In the genomic region with DNA sequence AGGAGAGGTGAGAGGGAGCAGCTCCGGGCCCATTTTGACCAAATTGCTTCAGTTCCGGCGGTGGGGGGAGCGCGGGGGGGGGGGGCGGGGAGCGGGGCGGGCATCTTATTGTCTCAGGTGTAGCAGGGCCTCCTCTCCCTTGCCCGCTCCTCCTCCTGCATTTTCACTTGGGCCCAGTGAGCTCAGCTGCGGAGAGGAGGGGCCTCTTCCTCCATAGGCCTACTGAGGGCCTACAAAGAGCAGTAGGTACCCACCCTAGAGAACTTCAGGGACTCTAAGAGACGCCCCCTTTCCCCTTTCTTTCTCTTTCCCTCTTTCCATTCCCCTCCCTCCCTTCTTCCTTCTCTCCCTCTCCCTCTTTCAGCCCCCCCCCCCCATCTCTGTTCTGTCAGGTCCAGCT, we compare ENCODE assay signal across 25 mouse cellular contexts. TPM values are rescaled to one million over a fixed set of nuclear protein-coding genes. Genes with fewer than 3 reads are reported as not detected.
DNase-seq lines count a peak whose midpoint lies in the region; ATAC-seq lines count a peak whose summit lies in the region.
"Had no signal": no experiment of that assay in that cellular context is flagged by ENCODE, and none has a peak within 500 bp of the region (broad histone marks: within the 10 kb centered on the region; RNA-seq: fewer than 3 reads in every experiment).

No protein-coding gene starts in this region.

- 13% methylated on average over 2 of the region's 11 CpGs for WGBS in hindbrain, embryonic 12.5 days
- WGBS in hindbrain, embryonic 16.5 days: 1% methylated on average over 7 of the region's 11 CpGs
- 7% methylated on average over 10 of the region's 11 CpGs for WGBS in embryonic facial prominence, embryonic 13.5 days

- H3K4me2 ChIP-seq in hindbrain, embryonic 12.5 days (replicated peaks): no peak overlapping the region
- H3K4me2 ChIP-seq in hindbrain, embryonic 16.5 days (ENCODE audit: low read length): no peak overlapping the region
- peak overlapping the region; percentile 22; the same call in 1 of the 2 replicates for H3K4me2 ChIP-seq in embryonic facial prominence, embryonic 13.5 days
- H3K4me2 ChIP-seq: forebrain, embryonic 15.5 days; heart, embryonic 15.5 days; liver, embryonic 13.5 days; lung, embryonic 14.5 days; midbrain, embryonic 12.5 days had no signal

- DNase-seq in embryo, embryonic 9.5 days (ENCODE audit: extremely low spot score): peak; percentile 15
- DNase-seq in embryo, embryonic 10 days (ENCODE audit: low spot score): no peak
- peak; percentile 11 for DNase-seq in ES-CJ7 (ENCODE audit: low read depth, low spot score)
- no peak for DNase-seq in cerebellum, adult 11 months
- no peak for DNase-seq in natural killer cell, adult 2 months (ENCODE audit: low spot score in 2 of 2)
- DNase-seq: adrenal gland, postnatal 36 days; cerebellum, adult 18-20 months; kidney, adult 8-10 months; kidney, postnatal 25 days; liver, embryonic 13.5 days; lung, embryonic 14.5 days; lung, postnatal 36 days; retina, postnatal 1 day had no signal

- H3K4me3 ChIP-seq in hindbrain, embryonic 12.5 days: no peak overlapping the region
- H3K4me3 ChIP-seq in hindbrain, embryonic 16.5 days (ENCODE audit: low read length): no peak overlapping the region
- H3K4me3 ChIP-seq in embryonic facial prominence, embryonic 13.5 days: no peak overlapping the region
- H3K4me3 ChIP-seq: forebrain, embryonic 15.5 days; heart, embryonic 15.5 days; liver, embryonic 13.5 days; midbrain, embryonic 12.5 days had no signal

- no peak overlapping the region for H3K9ac ChIP-seq in hindbrain, embryonic 12.5 days
- no peak overlapping the region for H3K9ac ChIP-seq in hindbrain, embryonic 16.5 days (ENCODE audit: low read depth, low read length)
- no peak overlapping the region for H3K9ac ChIP-seq in embryonic facial prominence, embryonic 13.5 days
- H3K9ac ChIP-seq: forebrain, embryonic 15.5 days; heart, embryonic 15.5 days; liver, embryonic 13.5 days; lung, embryonic 14.5 days; midbrain, embryonic 12.5 days had no signal

- H3K4me1 ChIP-seq in hindbrain, embryonic 12.5 days: peaks cover 16% of the 10 kb centered on the region
- peaks cover 4% of the 10 kb centered on the region for H3K4me1 ChIP-seq in hindbrain, embryonic 16.5 days (ENCODE audit: control insufficient read depth, insufficient read depth, low read depth, low read length)
- peaks cover 8% of the 10 kb centered on the region for H3K4me1 ChIP-seq in embryonic facial prominence, embryonic 13.5 days
- H3K4me1 ChIP-seq: liver, embryonic 13.5 days had no signal

- no peak for ATAC-seq in hindbrain, embryonic 12.5 days (ENCODE audit: low FRiP score)
- no peak for ATAC-seq in hindbrain, embryonic 16.5 days
- ATAC-seq in embryonic facial prominence, embryonic 13.5 days (ENCODE audit: insufficient number of reproducible peaks, insufficient read depth, low FRiP score, low TSS enrichment, low read depth): no peak
- ATAC-seq: CD4-positive, CD25-positive, alpha-beta regulatory T cell, adult 4 months; forebrain, embryonic 15.5 days; inflammation-experienced regulatory T-cells, adult 6 months had no signal

- H3K27ac ChIP-seq in hindbrain, embryonic 12.5 days: 0 out of 2 replicates have a peak overlapping the region, but pooled peaks have one; percentile 35
- H3K27ac ChIP-seq in hindbrain, embryonic 16.5 days (ENCODE audit: low read depth, low read length): no peak overlapping the region
- no peak overlapping the region for H3K27ac ChIP-seq in embryonic facial prominence, embryonic 13.5 days
- H3K27ac ChIP-seq: forebrain, embryonic 15.5 days; heart, embryonic 15.5 days; liver, embryonic 13.5 days; midbrain, embryonic 12.5 days had no signal

- H3K36me3 ChIP-seq in hindbrain, embryonic 12.5 days: no peaks in the 10 kb centered on the region
- no peaks in the 10 kb centered on the region for H3K36me3 ChIP-seq in hindbrain, embryonic 16.5 days (ENCODE audit: control insufficient read depth, insufficient read depth, low read length)
- H3K36me3 ChIP-seq in embryonic facial prominence, embryonic 13.5 days: no peaks in the 10 kb centered on the region
- H3K36me3 ChIP-seq: forebrain, embryonic 15.5 days; G1E; heart, embryonic 15.5 days; liver, embryonic 13.5 days; midbrain, embryonic 12.5 days had no signal

- H3K9me3 ChIP-seq in hindbrain, embryonic 12.5 days (replicated peaks): no peaks in the 10 kb centered on the region
- no peaks in the 10 kb centered on the region for H3K9me3 ChIP-seq in hindbrain, embryonic 16.5 days (ENCODE audit: control insufficient read depth, low read length)
- no peaks in the 10 kb centered on the region for H3K9me3 ChIP-seq in embryonic facial prominence, embryonic 13.5 days
- H3K9me3 ChIP-seq: forebrain, embryonic 15.5 days; heart, embryonic 15.5 days; liver, embryonic 13.5 days; midbrain, embryonic 12.5 days had no signal

- peaks cover 52% of the 10 kb centered on the region for H3K27me3 ChIP-seq in hindbrain, embryonic 12.5 days
- H3K27me3 ChIP-seq in hindbrain, embryonic 16.5 days (replicated peaks; ENCODE audit: control insufficient read depth, insufficient read depth, low read length): no peaks in the 10 kb centered on the region; the same call in 1 of the 2 replicates
- H3K27me3 ChIP-seq in embryonic facial prominence, embryonic 13.5 days: peaks cover 19% of the 10 kb centered on the region

RNA-seq across cellular contexts. Expression of gene Bub3, which starts 43.2 kb away (rescaled TPM):
- 217 and 220 TPM in 2 replicates for polyA plus RNA-seq in hindbrain, embryonic 12.5 days (2016; fragmentation: Nextera tagmentation; extraction: Ambion mirVana)
- polyA plus RNA-seq in hindbrain, embryonic 16.5 days (2015; fragmentation: Nextera tagmentation; extraction: Ambion mirVana): 149 and 162 TPM in 2 replicates
- polyA plus RNA-seq in embryonic facial prominence, embryonic 13.5 days (2015; fragmentation: Nextera tagmentation; extraction: Ambion mirVana): 232 and 237 TPM in 2 replicates

RNA-seq across cellular contexts. Expression of gene Hmx2, which starts 54.6 kb away (rescaled TPM):
- polyA plus RNA-seq in hindbrain, embryonic 12.5 days (2016; fragmentation: Nextera tagmentation; extraction: Ambion mirVana): 3.5 and 3.9 TPM in 2 replicates
- polyA plus RNA-seq in hindbrain, embryonic 16.5 days (2015; fragmentation: Nextera tagmentation; extraction: Ambion mirVana): 1.1 and 1.3 TPM in 2 replicates
- 0.08 TPM in 1 of 2 replicates, not detected in the other for polyA plus RNA-seq in embryonic facial prominence, embryonic 13.5 days (2015; fragmentation: Nextera tagmentation; extraction: Ambion mirVana)
- polyA plus RNA-seq: CD4-positive, CD25-positive, alpha-beta regulatory T cell, adult 4 months; gonadal fat pad, adult 2 months; heart, embryonic 15.5 days; inflammation-experienced regulatory T-cells, adult 6 months; liver, embryonic 13.5 days; lung, embryonic 14.5 days; thymus, postnatal 0 days; urinary bladder, adult 2 months had no signal

Comparison
In these comparisons a context has a peak if more than half of its experiments do, and no peak if none do; other contexts are left out.
1. DNase-seq: peak in embryo, embryonic 9.5 days (single experiment) and ES-CJ7 (single experiment); none in embryo, embryonic 10 days (single experiment), cerebellum, adult 11 months (single experiment) and natural killer cell, adult 2 months (0 of 2).